Mouse (Mus musculus): ENCODE data around the gene Zfp341. TPM values are rescaled to one million over a fixed set of nuclear protein-coding genes. Genes with fewer than 3 reads are reported as not detected.
A peak's percentile ranks its signal among the peaks of the same experiment; 100 is the strongest.

The Zfp341 gene
- polyA plus RNA-seq, 1 experiment from 2014 or later = 1.3 TPM

- Histone ChIP-seq H3K4me1 (ENCODE audit: insufficient read depth, low read length) (no peaks in the 10 kb centered on the region), H3K36me3 (ENCODE audit: insufficient read depth, low read length) (peaks cover 45% of the 10 kb centered on the region), H3K4me3 (ENCODE audit: low read length) (no peak overlapping the region), H3K27ac (ENCODE audit: low read length) (no peak overlapping the region), H3K9me3 (ENCODE audit: low read length) (no peaks in the 10 kb centered on the region), H3K9ac (replicated peaks; ENCODE audit: low read length) (no peak overlapping the region), H3K27me3 (ENCODE audit: insufficient read depth, low read length) (no peaks in the 10 kb centered on the region), H3K4me2 (replicated peaks; ENCODE audit: low read depth, low read length) (no peak overlapping the region)
- no peak for ATAC-seq (ENCODE audit: low FRiP score, low TSS enrichment)
- 92% methylated on average over 5 of the region's 5 CpGs for WGBS
Measured at GRCm38 (mm10) chr2:154690959-154691358, 77.9 kb downstream of the Zfp341 start.

GRCm38 (mm10) chr2:154693186-154693940 is 80.3 kb downstream of the Zfp341 start:
- H3K9me3 ChIP-seq (ENCODE audit: low read length) = no peaks in the 10 kb centered on the region
- no peaks in the 10 kb centered on the region for H3K27me3 ChIP-seq (ENCODE audit: insufficient read depth, low read length)
- no peaks in the 10 kb centered on the region for H3K4me1 ChIP-seq (ENCODE audit: insufficient read depth, low read length)
- H3K4me2 ChIP-seq (replicated peaks; ENCODE audit: low read depth, low read length) = no peak overlapping the region
- no peak overlapping the region for H3K27ac ChIP-seq (ENCODE audit: low read length)
- peaks cover 45% of the 10 kb centered on the region for H3K36me3 ChIP-seq (ENCODE audit: insufficient read depth, low read length)
- no peak overlapping the region for H3K9ac ChIP-seq (replicated peaks; ENCODE audit: low read length)
- WGBS = 70% methylated on average over 11 of the region's 11 CpGs
- no peak; the same call in 1 of the 2 replicates for ATAC-seq (ENCODE audit: low FRiP score, low TSS enrichment)
- H3K4me3 ChIP-seq (ENCODE audit: low read length) = no peak overlapping the region

- Histone ChIP-seq H3K9ac (replicated peaks; ENCODE audit: low read length) (no peak overlapping the region), H3K4me2 (replicated peaks; ENCODE audit: low read depth, low read length) (no peak overlapping the region), H3K9me3 (ENCODE audit: low read length) (no peaks in the 10 kb centered on the region), H3K4me3 (ENCODE audit: low read length) (no peak overlapping the region), H3K27ac (ENCODE audit: low read length) (no peak overlapping the region), H3K27me3 (ENCODE audit: insufficient read depth, low read length) (no peaks in the 10 kb centered on the region), H3K36me3 (ENCODE audit: insufficient read depth, low read length) (peaks cover 45% of the 10 kb centered on the region), H3K4me1 (ENCODE audit: insufficient read depth, low read length) (no peaks in the 10 kb centered on the region)
- WGBS = 84% methylated on average over 12 of the region's 12 CpGs
- peak; percentile 52; the same call in 1 of the 2 replicates for ATAC-seq (ENCODE audit: low FRiP score, low TSS enrichment)
Measured at GRCm38 (mm10) chr2:154693941-154694256, 80.8 kb downstream of the Zfp341 start.

GRCm38 (mm10) chr2:154695690-154696089 is 82.6 kb downstream of the Zfp341 start:
- H3K9ac ChIP-seq (replicated peaks; ENCODE audit: low read length) = no peak overlapping the region
- 80% methylated on average over 8 of the region's 8 CpGs for WGBS
- ATAC-seq (ENCODE audit: low FRiP score, low TSS enrichment) = no peak
- H3K4me3 ChIP-seq (ENCODE audit: low read length) = no peak overlapping the region
- H3K36me3 ChIP-seq (ENCODE audit: insufficient read depth, low read length) = peaks cover 38% of the 10 kb centered on the region
- no peaks in the 10 kb centered on the region for H3K27me3 ChIP-seq (ENCODE audit: insufficient read depth, low read length)
- H3K4me1 ChIP-seq (ENCODE audit: insufficient read depth, low read length) = no peaks in the 10 kb centered on the region
- H3K27ac ChIP-seq (ENCODE audit: low read length) = no peak overlapping the region
- H3K9me3 ChIP-seq (ENCODE audit: low read length) = no peaks in the 10 kb centered on the region
- no peak overlapping the region for H3K4me2 ChIP-seq (replicated peaks; ENCODE audit: low read depth, low read length)

Other genes with a start within 250 kb of the Zfp341 start
- gene Cdk5rap1, start 240.3 kb upstream of the Zfp341 start, polyA plus RNA-seq (2015; fragmentation: Nextera tagmentation; extraction: Ambion mirVana) = 17.4 and 23.4 TPM in 2 replicates
- 9.5 and 12.2 TPM in 2 replicates for gene Snta1, start 205.2 kb upstream of the Zfp341 start, polyA plus RNA-seq (2015; fragmentation: Nextera tagmentation; extraction: Ambion mirVana)
- gene Cbfa2t2, start 176.8 kb upstream of the Zfp341 start, polyA plus RNA-seq (2015; fragmentation: Nextera tagmentation; extraction: Ambion mirVana) = 44.2 and 48.3 TPM in 2 replicates
- 0.44 and 0.64 TPM in 2 replicates for gene 1700003F12Rik, start 66.2 kb upstream of the Zfp341 start, polyA plus RNA-seq (2015; fragmentation: Nextera tagmentation; extraction: Ambion mirVana)
- gene Actl10, start 61.5 kb upstream of the Zfp341 start, polyA plus RNA-seq (2015; fragmentation: Nextera tagmentation; extraction: Ambion mirVana) = 0.20 and 0.27 TPM in 2 replicates
- gene Necab3, start 54.4 kb upstream of the Zfp341 start, polyA plus RNA-seq (2015; fragmentation: Nextera tagmentation; extraction: Ambion mirVana) = 2.8 and 3.3 TPM in 2 replicates
- 11.6 and 19.6 TPM in 2 replicates for gene E2f1, start 43.4 kb upstream of the Zfp341 start, polyA plus RNA-seq (2015; fragmentation: Nextera tagmentation; extraction: Ambion mirVana)
- 31.8 and 32.9 TPM in 2 replicates for gene Pxmp4, start 9.6 kb upstream of the Zfp341 start, polyA plus RNA-seq (2015; fragmentation: Nextera tagmentation; extraction: Ambion mirVana)
- 0.40 TPM in 1 of 2 replicates, not detected in the other for gene 4930519P11Rik, start 140 bp downstream of the Zfp341 start, polyA plus RNA-seq (2015; fragmentation: Nextera tagmentation; extraction: Ambion mirVana)
- gene Chmp4b, start 38.4 kb downstream of the Zfp341 start, polyA plus RNA-seq (2015; fragmentation: Nextera tagmentation; extraction: Ambion mirVana) = 18.0 and 20.7 TPM in 2 replicates
- gene Gm14214, start 156.7 kb downstream of the Zfp341 start, polyA plus RNA-seq (2015; fragmentation: Nextera tagmentation; extraction: Ambion mirVana) = not detected in 2 replicates
- gene Raly, start 177.8 kb downstream of the Zfp341 start, polyA plus RNA-seq (2015; fragmentation: Nextera tagmentation; extraction: Ambion mirVana) = 42.3 and 48.4 TPM in 2 replicates
- gene a, start 178.1 kb downstream of the Zfp341 start, polyA plus RNA-seq (2015; fragmentation: Nextera tagmentation; extraction: Ambion mirVana) = 0.35 TPM in 1 of 2 replicates, not detected in the other